Mouse (Mus musculus) forebrain, postnatal 0 days (tissue): ENCODE results near the gene Syt15. TPM values are rescaled to one million over a fixed set of nuclear protein-coding genes. Genes with fewer than 3 reads are reported as not detected.
A peak's percentile ranks its signal among the peaks of the same experiment; 100 is the strongest.

Experiments
- ATAC-seq: fragments of 200-750 bp; cut with Nextera tagmentation; 2 replicates; pipeline ENCODE4 v1.8.0; 2017; ENCODE audit warnings: mild to moderate bottlenecking, moderate library complexity
- DNase-seq: peaks from one replicate; pipeline ENCODE4 v3.0.0-alpha.2; 2015
- H3K27ac ChIP-seq: fragments of 300-500 bp; sonication (generic); 2 replicates; pipeline ENCODE4 v1.5.1; 2014; ENCODE audit warnings: low read depth, mild to moderate bottlenecking, antibody characterized with exemption, low read length, moderate library complexity, mixed read lengths
- H3K27me3 ChIP-seq: fragments of 300-500 bp; sonication (generic); 2 replicates; pipeline ENCODE4 v1.6.1; 2014; ENCODE audit warnings: mild to moderate bottlenecking, low read length, mixed read lengths; ENCODE audit not compliant: insufficient read depth
- H3K36me3 ChIP-seq: fragments of 300-500 bp; sonication (generic); 2 replicates; pipeline ENCODE4 v1.6.1; 2014; ENCODE audit warnings: mild to moderate bottlenecking, moderate library complexity; ENCODE audit not compliant: insufficient read depth
- H3K4me1 ChIP-seq: fragments of 300-500 bp; sonication (generic); 2 replicates; pipeline ENCODE4 v1.6.1; 2014; ENCODE audit warnings: antibody characterized with exemption; ENCODE audit not compliant: insufficient read depth
- H3K4me2 ChIP-seq: fragments of 300-500 bp; sonication (generic); 2 replicates; pipeline ENCODE4 v1.6.1; 2014; ENCODE audit warnings: low read depth, mild to moderate bottlenecking, moderate library complexity
- H3K4me3 ChIP-seq: fragments of 300-500 bp; sonication (generic); 2 replicates; pipeline ENCODE4 v1.5.1; 2014; ENCODE audit warnings: low read depth, low read length, mixed read lengths
- H3K9ac ChIP-seq: fragments of 300-500 bp; sonication (generic); 2 replicates; pipeline ENCODE4 v1.6.1; 2014; ENCODE audit warnings: mild to moderate bottlenecking
- H3K9me3 ChIP-seq: fragments of 300-500 bp; sonication (generic); 2 replicates; pipeline ENCODE4 v1.6.1; 2016; ENCODE audit warnings: low read length
- CTCF ChIP-seq: sonication (generic); IDR thresholded peaks from 2 replicates; pipeline ENCODE4 v1.5.1; 2016; ENCODE audit warnings: antibody characterized with exemption, control low read depth, low read depth
- WGBS: fragments of 180-500 bp; shearing (Covaris S2); extraction: QIAGEN DNeasy Blood & Tissue Kit; methylation state at CpG from one replicate; pipeline ENCODE4 v1.1.7; 2014; 5-methylcytosine and 5-hydroxymethylcytosine counted together
- polyA plus RNA-seq: library from polyadenylated mRNA; unstranded; fragments of >200 nt; fragmentation: Nextera tagmentation; extraction: Ambion mirVana; gene quantifications from 2 replicates; pipeline ENCODE4 v1.2.1, GENCODE M21; 2015
- total RNA-seq: library from RNA; depleted of rRNA; stranded (reverse); fragments of >200 nt; gene quantifications from 2 replicates; pipeline ENCODE4 v1.2.3, GENCODE M21; 2014

Syt15 gene
- total and polyA plus RNA-seq, 2 experiments from 2014 or later = 0.65 to 1.0 TPM

DNA sequence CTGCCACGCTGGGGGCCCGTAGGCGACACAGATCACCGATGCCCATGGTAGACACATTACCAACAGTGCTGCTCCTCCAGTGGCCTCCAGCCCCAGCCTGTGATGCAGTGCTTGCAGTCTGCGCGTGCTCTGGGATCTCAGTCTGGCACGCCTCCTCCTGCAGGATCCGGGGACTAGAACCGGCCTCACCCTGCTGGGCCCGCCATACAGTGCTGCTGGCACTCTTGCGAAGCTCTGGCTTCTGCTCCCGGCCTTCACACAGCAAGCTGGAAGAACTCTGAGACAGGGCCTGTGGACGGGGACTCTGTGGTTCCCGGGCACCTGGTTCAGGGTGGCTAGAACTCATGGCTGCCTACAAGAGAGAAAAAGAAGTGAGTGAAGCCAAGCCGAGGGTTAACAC, 23.9 kb upstream of the Syt15 start:
- Histone ChIP-seq H3K9me3 (no peaks in the 10 kb centered on the region), H3K27me3 (no peaks in the 10 kb centered on the region), H3K9ac (no peak overlapping the region), H3K36me3 (peaks cover 20% of the 10 kb centered on the region), H3K4me1 (peaks cover 7% of the 10 kb centered on the region; the same call in 1 of the 2 replicates), H3K4me3 (no peak overlapping the region), H3K27ac (no peak overlapping the region), H3K4me2 (no peak overlapping the region)
- DNase-seq = no peak
- no peak for TF ChIP-seq CTCF
- 91% methylated on average over 15 of the region's 15 CpGs for WGBS
- ATAC-seq = no peak

DNA sequence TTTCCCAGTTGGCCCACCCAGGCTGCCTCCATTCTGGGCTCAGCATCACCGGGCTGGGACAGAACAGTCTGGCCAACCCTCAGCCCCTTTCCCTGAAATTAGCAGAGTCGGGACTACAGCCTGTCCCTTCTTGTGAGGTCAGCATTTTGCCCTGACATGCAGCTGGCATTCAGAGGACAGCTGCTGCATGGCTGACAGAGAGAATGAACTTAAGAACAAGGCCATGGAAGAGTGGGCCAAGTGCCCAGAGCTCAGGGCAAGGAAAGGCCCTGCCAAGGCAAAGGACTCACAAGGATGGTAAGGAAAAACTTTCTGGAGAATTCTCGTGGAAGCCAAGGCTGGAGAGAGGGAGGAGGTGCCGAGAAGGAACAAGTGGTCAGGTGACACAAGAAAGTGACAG, 22.7 kb upstream of the Syt15 start:
- no peak for TF ChIP-seq CTCF
- H3K36me3 ChIP-seq = peaks cover 20% of the 10 kb centered on the region
- DNase-seq = no peak
- H3K4me1 ChIP-seq = peaks cover 7% of the 10 kb centered on the region; the same call in 1 of the 2 replicates
- no peak overlapping the region for H3K9ac ChIP-seq
- no peak overlapping the region for H3K27ac ChIP-seq
- H3K4me2 ChIP-seq = no peak overlapping the region
- H3K9me3 ChIP-seq = no peaks in the 10 kb centered on the region
- 42% methylated on average over 4 of the region's 4 CpGs for WGBS
- no peaks in the 10 kb centered on the region for H3K27me3 ChIP-seq
- no peak for ATAC-seq
- H3K4me3 ChIP-seq = no peak overlapping the region

DNA sequence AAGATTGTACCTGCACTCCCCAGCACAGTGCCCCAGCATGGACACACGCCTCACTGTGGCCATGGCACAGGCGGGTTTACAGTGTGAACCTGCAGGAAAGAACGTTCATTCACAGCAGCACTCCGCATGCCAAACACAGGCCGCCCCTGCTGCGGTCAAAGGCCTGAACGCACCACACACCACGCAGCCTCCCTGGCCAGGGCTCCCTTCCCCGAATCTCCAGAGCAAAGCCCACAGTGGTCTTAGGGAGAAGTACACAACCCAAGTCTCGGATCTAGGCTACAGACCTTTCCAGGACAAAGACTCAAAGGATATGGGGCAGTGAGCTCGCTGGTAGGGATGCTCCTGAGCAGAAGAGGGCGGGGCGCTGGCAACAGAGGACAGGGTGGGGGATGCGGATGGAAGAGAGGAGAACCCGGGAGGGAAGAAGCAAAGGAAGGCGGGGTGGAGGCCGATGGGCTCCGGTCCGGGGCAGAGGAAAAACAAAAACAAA, 18.6 kb upstream of the Syt15 start:
- under 1% methylated on average over 19 of the region's 19 CpGs for WGBS
- Histone ChIP-seq H3K4me3 (peak overlapping the region; percentile 76), H3K27ac (peak overlapping the region; percentile 79), H3K4me2 (peak overlapping the region; percentile 71), H3K9me3 (no peaks in the 10 kb centered on the region), H3K9ac (peak overlapping the region; percentile 84), H3K27me3 (no peaks in the 10 kb centered on the region), H3K36me3 (no peaks in the 10 kb centered on the region), H3K4me1 (peaks cover 7% of the 10 kb centered on the region; the same call in 1 of the 2 replicates)
- ATAC-seq (peak; percentile 89), DNase-seq (peak; percentile 68)
- TF ChIP-seq CTCF = peak; percentile 34; the same call in 1 of the 2 replicates

DNA sequence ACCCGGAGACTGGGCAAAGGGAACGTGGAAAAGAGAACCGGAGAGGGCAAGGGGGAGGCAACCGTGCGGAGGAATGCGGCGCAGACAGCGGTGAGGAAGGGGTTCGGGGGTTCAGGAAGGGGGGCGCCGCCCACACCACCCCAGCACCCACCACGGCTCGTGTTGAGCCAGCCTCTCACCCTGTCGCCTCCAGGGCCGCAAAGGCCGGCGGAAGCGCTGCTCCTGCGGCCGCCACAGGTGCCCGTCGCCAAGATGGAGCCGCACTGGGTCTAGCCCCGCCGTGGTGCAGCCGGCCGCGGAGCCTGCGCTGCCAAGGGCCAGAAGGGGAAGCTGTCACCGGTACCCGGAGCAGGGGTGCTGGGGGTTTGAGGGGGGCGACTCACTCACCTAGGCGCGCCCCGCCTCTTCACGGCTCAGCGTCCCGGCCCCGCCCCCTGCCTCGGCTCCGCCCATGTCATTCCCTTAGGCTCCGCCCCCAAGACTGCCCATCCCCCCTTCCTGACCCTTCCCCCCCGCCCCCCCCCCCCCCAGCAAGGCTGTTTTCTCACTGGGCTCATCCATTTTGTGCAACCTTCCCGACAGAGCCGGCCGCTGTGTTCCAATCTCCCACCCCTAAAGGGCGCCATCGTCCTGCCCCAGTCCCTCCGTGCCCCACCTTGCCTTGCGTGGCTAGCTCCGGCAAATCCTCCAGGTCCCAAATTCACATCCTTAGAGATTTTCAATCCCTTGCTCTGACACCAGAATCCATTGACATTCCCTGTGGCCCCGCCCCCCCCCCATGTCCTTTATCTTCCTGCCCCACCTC, 18.0 kb upstream of the Syt15 start, which contains the start of gene Gprin2:
Gprin2 (minus strand) TSS at position 423 of the 805 bp plus-strand sequence.
- H3K9me3 ChIP-seq = no peaks in the 10 kb centered on the region
- peak; percentile 3; the same call in 1 of the 2 replicates for TF ChIP-seq CTCF
- H3K4me1 ChIP-seq = peaks cover 7% of the 10 kb centered on the region; the same call in 1 of the 2 replicates
- H3K9ac ChIP-seq = peak within 1 kb of the TSS; percentile 84
- no peaks in the 10 kb centered on the region for H3K36me3 ChIP-seq
- ATAC-seq = peak; percentile 70
- no peaks in the 10 kb centered on the region for H3K27me3 ChIP-seq
- H3K27ac ChIP-seq = peak within 1 kb of the TSS; percentile 79
- peak within 1 kb of the TSS; percentile 76 for H3K4me3 ChIP-seq
- H3K4me2 ChIP-seq = peak within 1 kb of the TSS; percentile 71
- DNase-seq = peak; percentile 61
- WGBS = 3% methylated on average over 31 of the region's 52 CpGs

DNA sequence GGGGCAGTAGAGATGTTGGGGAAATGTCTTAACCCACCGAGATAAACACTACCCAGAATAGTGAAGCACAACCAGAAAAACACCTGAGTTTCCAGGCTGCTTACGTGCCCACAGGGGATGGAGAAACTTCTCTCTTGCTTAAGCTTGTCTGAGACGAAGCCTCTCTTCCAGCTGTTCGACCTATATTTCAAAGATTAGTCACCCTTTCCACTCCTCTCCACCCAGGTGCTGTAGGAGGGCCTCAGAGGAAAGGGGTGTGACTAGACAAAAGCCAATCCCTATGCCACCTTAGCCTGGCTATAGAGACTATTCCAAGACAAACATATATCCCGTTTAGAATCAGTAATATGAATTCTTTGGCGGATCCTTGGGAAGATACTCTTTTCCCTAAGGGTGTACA, 11.4 kb upstream of the Syt15 start:
- Histone ChIP-seq H3K27me3 (no peaks in the 10 kb centered on the region), H3K9me3 (no peaks in the 10 kb centered on the region), H3K4me2 (no peak overlapping the region), H3K36me3 (no peaks in the 10 kb centered on the region), H3K4me3 (no peak overlapping the region), H3K27ac (no peak overlapping the region), H3K9ac (no peak overlapping the region), H3K4me1 (no peaks in the 10 kb centered on the region)
- TF ChIP-seq CTCF = no peak
- DNase-seq (no peak), ATAC-seq (no peak)
- WGBS = 85% methylated on average over 6 of the region's 6 CpGs

DNA sequence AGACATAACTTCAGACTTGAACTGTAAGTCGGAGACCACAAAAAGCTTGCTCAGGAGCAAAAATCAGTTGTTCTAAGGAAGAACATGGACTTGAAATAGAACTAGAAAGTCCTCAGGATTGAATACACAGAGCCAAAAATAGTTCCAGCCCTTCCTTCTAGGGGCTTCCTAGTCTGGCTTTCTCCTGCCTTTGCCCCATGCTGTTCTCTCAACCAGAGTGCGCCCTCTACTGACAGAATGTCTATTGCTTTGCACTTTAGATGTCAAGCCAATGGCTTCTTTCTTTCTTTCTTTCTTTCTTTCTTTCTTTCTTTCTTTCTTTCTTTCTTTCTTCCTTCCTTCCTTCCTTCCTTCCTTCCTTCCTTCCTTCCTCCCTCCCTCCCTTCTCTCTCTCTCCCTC, 10.7 kb upstream of the Syt15 start:
- Histone ChIP-seq H3K27me3 (no peaks in the 10 kb centered on the region), H3K4me3 (no peak overlapping the region), H3K4me1 (no peaks in the 10 kb centered on the region), H3K9me3 (no peaks in the 10 kb centered on the region), H3K9ac (no peak overlapping the region), H3K36me3 (no peaks in the 10 kb centered on the region), H3K4me2 (no peak overlapping the region), H3K27ac (no peak overlapping the region)
- WGBS = 46% methylated on average over 2 of the region's 2 CpGs
- DNase-seq (no peak), ATAC-seq (no peak)
- peak; percentile 51 for TF ChIP-seq CTCF

DNA sequence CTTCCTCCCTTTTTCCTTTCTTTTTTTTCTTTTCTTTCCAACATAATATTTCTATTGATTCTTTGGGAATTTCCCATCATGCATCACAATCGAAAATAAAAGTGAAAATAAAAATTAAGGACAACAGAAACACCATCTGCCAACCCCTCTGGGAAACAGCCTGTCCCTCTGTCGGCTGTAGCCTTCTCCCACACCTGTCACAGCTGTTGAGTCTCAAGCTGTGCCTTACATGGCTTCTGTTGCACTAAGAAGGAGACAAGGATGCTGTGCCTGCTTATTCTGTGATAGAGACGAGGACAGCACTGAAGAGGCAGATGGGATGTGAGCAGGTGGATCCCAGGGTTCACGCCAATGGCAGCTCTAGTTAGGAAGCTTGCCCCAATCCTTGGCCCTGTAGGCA, 10.3 kb upstream of the Syt15 start:
- 57% methylated on average over 4 of the region's 4 CpGs for WGBS
- Histone ChIP-seq H3K27me3 (no peaks in the 10 kb centered on the region), H3K4me1 (no peaks in the 10 kb centered on the region), H3K36me3 (no peaks in the 10 kb centered on the region), H3K9ac (no peak overlapping the region), H3K9me3 (no peaks in the 10 kb centered on the region), H3K4me2 (no peak overlapping the region), H3K27ac (no peak overlapping the region), H3K4me3 (no peak overlapping the region)
- DNase-seq (no peak), ATAC-seq (no peak)
- TF ChIP-seq CTCF = no peak
